Mouse (Mus musculus) activated CD4-positive, CD25-positive, alpha-beta regulatory T cell (primary cell): ENCODE data around the gene Mab21l3. TPM values are rescaled to one million over a fixed set of nuclear protein-coding genes. Genes with fewer than 3 reads are reported as not detected.

Experiments
- polyA plus RNA-seq, 2 experiments: library from polyadenylated mRNA; unstranded; fragments of 100-300 nt; shearing (Covaris generic); gene quantifications; one replicate each; pipeline ENCODE4 v1.2.1; 2017

Gene Mab21l3
- polyA plus RNA-seq, result under 1 TPM in 1 of 2 experiments, not detected in 1; 0.12 TPM

DNA sequence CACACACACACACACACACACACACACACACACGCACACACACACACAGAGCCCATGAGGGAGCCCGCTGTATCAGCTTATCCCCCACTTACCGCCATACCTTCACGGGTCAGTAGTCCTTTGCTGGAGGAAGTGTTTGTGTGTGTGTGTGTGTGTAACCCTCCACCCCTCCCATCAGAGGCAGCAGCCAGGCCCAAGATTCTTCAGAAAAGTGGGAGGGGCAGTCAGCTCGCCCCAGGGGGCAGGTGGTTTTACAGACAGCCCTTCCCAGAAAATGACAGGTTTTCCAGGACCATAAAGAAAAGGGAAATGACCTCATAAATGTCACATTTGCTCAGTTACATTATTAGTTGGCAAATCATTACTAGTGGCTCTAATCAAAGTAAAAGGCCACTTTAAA lies at the start of gene Mab21l3:
Gene Mab21l3, minus strand, starts transcription at position 144 of the 400 bp plus-strand sequence.

Other genes with a start within 250 kb of the Mab21l3 start
- gene Atp1a1, start 244.3 kb downstream of the Mab21l3 start, polyA plus RNA-seq, result 100 to 1,000 TPM; 148 to 161 TPM
- gene Slc22a15, start 75.5 kb upstream of the Mab21l3 start, polyA plus RNA-seq, result 10 to 100 TPM; 12.3 to 20.9 TPM
- not detected for gene Nhlh2, start 161.1 kb upstream of the Mab21l3 start, polyA plus RNA-seq
- under 1 TPM in 1 of 2 experiments, not detected in 1; 0.06 TPM for gene Casq2, start 237.5 kb upstream of the Mab21l3 start, polyA plus RNA-seq